Mouse (Mus musculus) liver, embryonic 14.5 days (tissue): ENCODE measurements at regions not wholly inside any gene's neighbourhood (a gene's known extent, or its start where the extent isn't known, plus 50 kb on each side); places are given as distances from the start of the nearest gene placed in this dataset.

Experiments
- ATAC-seq: fragments of 200-750 bp; cut with Nextera tagmentation; 2 replicates; pipeline ENCODE4 v1.8.0; 2017; ENCODE audit warnings: moderate number of reproducible peaks, mild to moderate bottlenecking, moderate library complexity; ENCODE audit not compliant: insufficient read depth
- DNase-seq, 3 experiments: peaks; one replicate each; pipeline ENCODE4 v3.0.0-alpha.2; 2012 to 2013; ENCODE audit warnings: low read depth in 3 of 3, low spot score in 3 of 3
- H3K27ac ChIP-seq: fragments of 300-500 bp; sonication (generic); 2 replicates; pipeline ENCODE4 v1.5.1; 2014; ENCODE audit warnings: moderate library complexity, mild to moderate bottlenecking, control low read depth, inconsistent platforms
- H3K27me3 ChIP-seq: fragments of 300-500 bp; sonication (generic); 2 replicates; pipeline ENCODE4 v1.6.1; 2014; ENCODE audit warnings: mild to moderate bottlenecking, low read length, moderate library complexity; ENCODE audit not compliant: control insufficient read depth, insufficient read depth
- H3K36me3 ChIP-seq: fragments of 300-500 bp; sonication (generic); replicated peaks from 2 replicates; pipeline ENCODE4 v1.6.1; 2014; ENCODE audit warnings: low read depth; ENCODE audit not compliant: control insufficient read depth, insufficient read depth
- H3K4me1 ChIP-seq, 2 experiments: fragments of 200-500 bp in 1 of 2; fragments of 300-500 bp in 1 of 2; sonication (generic) in 1 of 2; replicated peaks; 2 replicates each; pipeline ENCODE4 v1.6.1; 2012 to 2014; ENCODE audit warnings: antibody characterized with exemption in 1 of 2, inconsistent platforms in 1 of 2, low read length in 1 of 2; ENCODE audit not compliant: control insufficient read depth in 2 of 2, insufficient read depth in 2 of 2
- H3K4me2 ChIP-seq: fragments of 300-500 bp; sonication (generic); 2 replicates; pipeline ENCODE4 v1.6.1; 2014; ENCODE audit warnings: low read depth, mild to moderate bottlenecking, control low read depth, moderate library complexity
- H3K4me3 ChIP-seq, 2 experiments: fragments of 200-500 bp in 1 of 2; fragments of 300-500 bp in 1 of 2; sonication (generic) in 1 of 2; 2 replicates each; pipeline ENCODE4 v1.5.1; 2012 to 2014; ENCODE audit warnings: low read depth in 2 of 2, low read length in 2 of 2, mild to moderate bottlenecking in 2 of 2, control low read depth in 1 of 2, inconsistent platforms in 1 of 2, moderate library complexity in 1 of 2; ENCODE audit not compliant: insufficient read depth in 1 of 2
- H3K9ac ChIP-seq: fragments of 300-500 bp; sonication (generic); replicated peaks from 2 replicates; pipeline ENCODE4 v1.6.1; 2014; ENCODE audit warnings: mild to moderate bottlenecking, control low read depth, moderate library complexity
- H3K9me3 ChIP-seq: fragments of 300-500 bp; sonication (generic); 2 replicates; pipeline ENCODE4 v1.6.1; 2016; ENCODE audit warnings: low read length, mixed read lengths; ENCODE audit not compliant: control insufficient read depth
- CTCF ChIP-seq: IDR thresholded peaks from 2 replicates; pipeline ENCODE4 v1.5.1; 2016; ENCODE audit warnings: antibody characterized with exemption, low read depth, control low read depth
- EP300 ChIP-seq: IDR thresholded peaks from 2 replicates; pipeline ENCODE4 v1.6.1; 2016; ENCODE audit warnings: antibody characterized with exemption, low read depth
- WGBS: fragments of 180-500 bp; shearing (Covaris S2); extraction: QIAGEN DNeasy Blood & Tissue Kit; methylation state at CpG from one replicate; pipeline ENCODE4 v1.1.7; 2014; ENCODE audit not compliant: insufficient replicate concordance; 5-methylcytosine and 5-hydroxymethylcytosine counted together

- H3K36me3 ChIP-seq, result no peaks in the 10 kb centered on the region
- H3K4me1 ChIP-seq, result no peaks in the 10 kb centered on the region; a peak in 1 of 4 replicates
- H3K4me3 ChIP-seq, result peak overlapping the region in 1 of 2 experiments; percentile 16; a peak in 1 of 4 replicates
- ATAC-seq (no peak), DNase-seq (no peak)
- H3K27ac ChIP-seq, result no peak overlapping the region
- H3K9me3 ChIP-seq, result no peaks in the 10 kb centered on the region
- peak overlapping the region; percentile 58 for H3K4me2 ChIP-seq
- no peak for TF ChIP-seq CTCF
- TF ChIP-seq EP300, result no peak
- H3K9ac ChIP-seq, result no peak overlapping the region
- peaks cover 21% of the 10 kb centered on the region for H3K27me3 ChIP-seq
- 8% methylated on average over 15 of the region's 15 CpGs for WGBS
Observed at GRCm38 (mm10) chr3:9347446-9347860, 262.4 kb downstream of the Zfp704 start.

GRCm38 (mm10) chr3:9346857-9347445, 262.9 kb downstream of the Zfp704 start:
- Histone ChIP-seq H3K9ac (no peak overlapping the region), H3K4me2 (peak overlapping the region; percentile 58), H3K4me1 (no peaks in the 10 kb centered on the region; a peak in 1 of 4 replicates), H3K27ac (no peak overlapping the region), H3K9me3 (no peaks in the 10 kb centered on the region), H3K36me3 (no peaks in the 10 kb centered on the region), H3K27me3 (peaks cover 21% of the 10 kb centered on the region), H3K4me3 (peak overlapping the region; percentile 28 to 34; a peak in 3 of 4 replicates)
- TF ChIP-seq EP300, result no peak
- TF ChIP-seq CTCF, result no peak
- ATAC-seq (no peak), DNase-seq (no peak)
- 2% methylated on average over 21 of the region's 27 CpGs for WGBS

- H3K9ac ChIP-seq, result no peak overlapping the region
- 7% methylated on average over 13 of the region's 13 CpGs for WGBS
Observed at GRCm38 (mm10) chr3:9346356-9346755, 263.5 kb downstream of the Zfp704 start.

GRCm38 (mm10) chr3:9345885-9346284, 264.0 kb downstream of the Zfp704 start:
- no peak for ATAC-seq

More at GRCm38 (mm10) chr3:9346356-9346755, 263.5 kb downstream of the Zfp704 start:
- TF ChIP-seq CTCF, result no peak
- TF ChIP-seq EP300, result no peak
- Histone ChIP-seq H3K9me3 (no peaks in the 10 kb centered on the region), H3K27me3 (peaks cover 21% of the 10 kb centered on the region), H3K36me3 (no peaks in the 10 kb centered on the region), H3K4me1 (no peaks in the 10 kb centered on the region; a peak in 1 of 4 replicates), H3K4me3 (peak overlapping the region in 1 of 2 experiments; percentile 34; a peak in 1 of 4 replicates), H3K4me2 (peak overlapping the region; percentile 58), H3K27ac (no peak overlapping the region)
- ATAC-seq (no peak), DNase-seq (no peak)

GRCm38 (mm10) chr3:9343586-9343985, 266.3 kb downstream of the Zfp704 start:
- no peaks in the 10 kb centered on the region for H3K36me3 ChIP-seq
- no peak overlapping the region for H3K9ac ChIP-seq
- no peak for TF ChIP-seq EP300
- H3K4me1 ChIP-seq, result peaks cover 0 to 3% of the 10 kb centered on the region in 2 experiments; a peak in 1 of 4 replicates
- 6% methylated on average over 4 of the region's 4 CpGs for WGBS
- no peak overlapping the region for H3K27ac ChIP-seq
- peaks cover 21% of the 10 kb centered on the region for H3K27me3 ChIP-seq
- DNase-seq (no peak), ATAC-seq (no peak)
- no peak overlapping the region for H3K4me3 ChIP-seq
- no peak overlapping the region for H3K4me2 ChIP-seq
- H3K9me3 ChIP-seq, result no peaks in the 10 kb centered on the region

More at GRCm38 (mm10) chr3:9345885-9346284, 264.0 kb downstream of the Zfp704 start:
- Histone ChIP-seq H3K4me2 (peak overlapping the region; percentile 58), H3K4me1 (no peaks in the 10 kb centered on the region; a peak in 1 of 4 replicates), H3K36me3 (no peaks in the 10 kb centered on the region), H3K27ac (no peak overlapping the region), H3K27me3 (peaks cover 21% of the 10 kb centered on the region), H3K9ac (no peak overlapping the region), H3K4me3 (no peak overlapping the region), H3K9me3 (no peaks in the 10 kb centered on the region)
- DNase-seq, result no peak
- TF ChIP-seq CTCF (no peak), EP300 (no peak)
- WGBS, result 23% methylated on average over 9 of the region's 9 CpGs
